Mouse (Mus musculus) CD4-positive, CD25-positive, alpha-beta regulatory T cell, adult 4 months (primary cell): ENCODE measurements around the gene Timm8a2. TPM values are rescaled to one million over a fixed set of nuclear protein-coding genes. Genes with fewer than 3 reads are reported as not detected.

Experiments used
- ATAC-seq: one replicate; pipeline ENCODE4 v1.8.0; 2017
- polyA plus RNA-seq, 2 experiments: library from polyadenylated mRNA; unstranded; fragments of 100-300 nt; shearing (Covaris generic); gene quantifications; one replicate each; pipeline ENCODE4 v1.2.1; 2017

Timm8a2 gene
- polyA plus RNA-seq, 2 experiments from 2014 or later, result not detected

DNA sequence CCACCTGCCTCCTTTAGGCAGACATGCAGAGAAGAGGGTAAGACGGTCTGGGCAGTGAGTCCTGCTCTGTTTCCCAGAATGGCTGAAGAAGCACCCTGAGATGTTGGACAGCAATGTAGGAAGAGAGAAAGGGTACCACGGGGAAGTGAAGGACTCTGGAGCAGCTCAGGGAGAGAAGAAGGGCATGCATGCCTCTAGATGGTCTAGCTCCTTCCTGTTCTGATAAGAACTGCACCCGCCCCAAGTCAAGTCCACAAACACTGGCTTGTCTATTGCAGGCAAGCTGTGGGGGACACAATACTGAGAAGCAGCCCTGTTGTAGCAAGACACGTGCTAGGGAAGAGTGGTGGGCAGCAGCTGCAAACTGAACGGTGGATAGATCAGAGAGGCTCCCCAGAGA lies 22.3 kb upstream of the Timm8a2 start:
- peak; percentile 9 for ATAC-seq

DNA sequence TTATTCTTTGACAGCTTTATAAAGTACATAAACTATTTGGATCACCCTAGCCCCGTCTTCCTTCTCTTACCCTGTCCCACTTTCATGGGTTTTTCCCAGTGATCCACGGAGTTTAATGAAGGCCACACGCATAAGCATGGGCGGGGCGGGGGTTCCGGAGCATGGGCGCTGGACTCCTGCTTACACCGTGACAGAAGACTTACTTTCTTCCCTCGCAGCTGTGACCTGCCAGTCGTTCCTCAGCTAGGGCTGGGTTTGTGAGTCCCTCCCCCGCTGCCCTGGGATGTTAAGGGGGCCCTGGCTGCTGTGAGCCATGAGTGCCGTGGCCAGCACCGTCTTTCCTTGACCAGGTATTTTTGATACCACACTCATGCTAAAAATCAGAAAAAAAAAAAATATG lies 21.7 kb upstream of the Timm8a2 start:
- no peak for ATAC-seq

DNA sequence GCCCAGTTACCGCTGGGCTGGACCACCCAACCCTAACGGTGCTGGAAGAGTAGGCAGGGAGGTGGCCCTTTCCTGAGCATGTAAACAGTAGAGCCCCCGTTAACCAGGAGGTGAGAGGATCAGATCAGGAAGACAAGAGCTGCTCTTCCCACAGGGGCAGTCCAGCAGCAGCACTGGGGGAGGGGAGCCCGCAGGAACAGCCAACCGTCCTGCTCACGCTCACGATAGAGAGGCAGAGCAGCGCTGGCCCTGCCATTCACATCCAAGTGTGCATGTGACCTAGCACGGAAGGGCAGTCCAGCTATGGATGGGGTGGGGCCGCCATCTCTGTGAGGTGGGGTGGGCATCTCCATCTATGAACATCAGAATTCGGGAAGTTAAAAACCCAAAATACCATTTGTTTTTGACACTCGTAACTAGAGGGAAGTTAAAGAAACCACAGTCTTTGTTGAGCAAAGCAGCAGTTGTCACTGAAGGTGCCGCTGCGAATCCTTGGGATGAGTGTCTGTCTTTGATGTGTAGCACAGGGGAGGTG lies 21.0 kb upstream of the Timm8a2 start:
- peak; percentile 4 for ATAC-seq

DNA sequence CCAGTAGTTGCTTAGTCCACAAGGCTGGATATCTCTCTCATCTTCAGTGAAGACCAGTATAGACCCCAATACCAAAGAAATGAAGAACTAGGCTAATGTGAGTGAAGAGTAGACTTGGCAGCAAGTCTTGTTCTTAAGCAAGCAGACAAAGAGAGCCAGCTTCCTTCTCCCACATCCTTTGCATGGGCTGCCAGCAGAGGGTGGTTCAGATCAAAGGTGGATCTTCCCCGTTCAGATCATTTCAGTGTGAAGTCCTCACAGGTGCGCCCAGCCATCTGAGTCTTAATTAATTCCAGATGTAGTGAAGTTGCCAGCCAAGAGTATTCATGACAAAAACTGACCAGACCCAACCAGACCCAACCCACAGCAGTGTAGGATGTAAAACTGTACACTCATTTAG lies 16.5 kb upstream of the Timm8a2 start:
- ATAC-seq, result peak; percentile 35

DNA sequence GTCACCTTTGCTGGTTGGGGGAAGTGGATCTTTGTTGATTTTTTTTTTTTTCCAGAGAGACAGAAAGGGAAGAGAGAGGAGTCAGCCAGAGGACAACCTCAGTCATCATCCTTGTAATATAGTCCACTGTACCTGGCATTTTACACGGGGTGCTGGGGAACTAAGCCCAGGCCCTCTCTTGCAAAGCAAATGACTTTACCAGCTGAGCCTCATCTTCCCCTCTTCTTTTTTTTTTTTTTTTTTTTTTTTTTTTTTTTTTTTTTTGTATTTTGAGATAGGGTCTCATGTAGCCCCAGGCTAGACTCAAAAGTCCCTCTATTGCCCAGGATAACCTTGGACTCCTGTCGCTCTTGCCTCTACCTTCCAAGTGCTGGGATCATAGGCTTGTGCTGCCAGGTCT lies 15.1 kb upstream of the Timm8a2 start:
- ATAC-seq, result no peak

DNA sequence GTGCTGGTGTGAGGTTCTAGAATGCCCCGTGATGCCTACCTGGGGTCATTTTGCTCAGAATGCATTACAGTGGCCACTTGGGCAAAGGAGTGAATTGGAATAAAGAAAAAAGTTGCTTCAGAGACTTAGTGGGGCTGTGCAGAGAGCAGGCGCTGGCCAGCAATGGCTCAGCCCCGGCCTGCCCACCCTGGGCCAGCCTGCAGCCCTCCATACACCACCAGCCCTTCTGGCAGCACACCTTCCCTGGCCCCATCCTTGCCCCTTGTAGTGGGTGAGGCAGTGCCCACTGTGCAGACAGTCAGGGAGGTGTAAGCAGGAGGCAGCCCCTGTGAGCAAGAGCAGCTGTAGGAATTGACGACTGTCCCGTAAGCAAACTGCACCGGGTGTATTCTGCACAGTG lies 13.9 kb upstream of the Timm8a2 start:
- ATAC-seq, result no peak

DNA sequence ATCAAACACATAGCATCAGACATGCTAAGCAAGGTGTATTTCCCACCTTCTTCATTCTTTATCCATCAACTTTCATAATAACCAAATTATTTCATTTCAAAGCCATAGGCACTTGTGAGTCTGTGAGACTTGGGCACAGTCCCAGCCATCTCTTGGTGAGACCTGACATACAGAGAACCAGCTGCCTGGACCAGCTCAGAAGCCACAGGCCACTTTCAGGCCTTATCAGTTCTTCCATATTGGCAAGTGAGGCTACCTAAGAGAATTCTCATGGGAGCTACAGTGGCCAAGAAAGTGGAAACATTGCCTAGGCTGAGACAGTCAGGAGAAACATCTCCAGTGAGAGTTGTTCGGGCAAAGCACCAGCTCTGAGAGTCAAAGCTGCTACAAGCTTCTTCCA lies 11.4 kb upstream of the Timm8a2 start:
- no peak for ATAC-seq

DNA sequence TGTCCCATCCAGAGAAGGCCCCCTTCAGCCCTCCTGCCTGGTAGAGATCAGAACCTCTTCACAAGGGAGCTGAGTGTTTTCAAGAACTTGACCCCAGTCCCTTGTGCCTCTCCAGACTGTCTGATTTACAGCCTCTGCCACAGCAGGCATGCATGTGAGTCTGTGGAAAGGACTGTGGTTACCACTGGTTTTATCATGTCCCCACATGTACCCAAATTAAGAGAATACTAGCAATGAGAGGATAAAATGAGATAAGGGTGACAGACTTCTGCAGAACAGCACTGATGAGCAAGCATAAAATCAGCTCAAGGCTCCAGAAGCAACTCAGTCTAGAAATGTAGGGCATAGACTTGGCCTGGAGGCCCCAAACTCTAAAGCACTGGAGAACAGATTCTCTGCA lies 10.5 kb upstream of the Timm8a2 start:
- no peak for ATAC-seq

DNA sequence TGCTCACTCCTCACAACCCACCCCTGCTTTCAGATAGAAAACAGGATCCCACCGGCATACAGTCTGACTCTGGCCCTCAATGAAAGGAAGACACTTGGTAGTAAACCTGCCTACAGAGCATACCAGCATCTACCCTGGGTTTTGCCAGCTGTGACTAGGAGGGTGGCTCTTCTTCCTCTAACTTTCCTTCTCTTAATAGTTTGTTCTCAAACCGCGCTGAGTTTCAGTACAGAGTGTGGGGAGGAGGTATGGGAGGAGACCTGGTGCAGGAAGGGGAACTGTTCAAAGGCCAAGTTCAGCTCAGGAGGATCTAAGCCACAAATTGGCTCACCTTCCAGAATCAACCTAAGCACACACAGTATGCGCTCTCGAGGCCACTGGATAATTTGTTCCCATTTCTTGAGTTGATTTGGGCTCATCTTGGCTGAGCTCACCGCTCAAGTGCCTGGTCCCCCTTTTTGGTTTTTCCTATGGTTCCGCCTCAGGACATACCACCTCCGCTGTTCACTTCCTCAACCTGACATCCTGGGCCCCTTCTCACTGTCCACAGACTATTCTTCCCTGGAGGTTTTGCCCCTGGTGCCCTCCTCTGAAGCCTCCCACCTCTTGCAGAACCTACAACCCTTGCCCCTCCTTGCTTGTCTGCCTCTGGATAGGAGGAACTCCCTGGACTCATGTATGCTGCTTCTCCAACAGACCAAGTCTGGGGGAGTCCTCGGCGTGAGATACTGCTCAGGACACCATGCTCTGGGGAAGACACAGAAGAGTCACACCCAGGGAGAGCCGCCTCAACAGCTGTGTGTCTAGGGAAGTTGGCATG lies 5.3 kb upstream of the Timm8a2 start:
- peak; percentile 64 for ATAC-seq

DNA sequence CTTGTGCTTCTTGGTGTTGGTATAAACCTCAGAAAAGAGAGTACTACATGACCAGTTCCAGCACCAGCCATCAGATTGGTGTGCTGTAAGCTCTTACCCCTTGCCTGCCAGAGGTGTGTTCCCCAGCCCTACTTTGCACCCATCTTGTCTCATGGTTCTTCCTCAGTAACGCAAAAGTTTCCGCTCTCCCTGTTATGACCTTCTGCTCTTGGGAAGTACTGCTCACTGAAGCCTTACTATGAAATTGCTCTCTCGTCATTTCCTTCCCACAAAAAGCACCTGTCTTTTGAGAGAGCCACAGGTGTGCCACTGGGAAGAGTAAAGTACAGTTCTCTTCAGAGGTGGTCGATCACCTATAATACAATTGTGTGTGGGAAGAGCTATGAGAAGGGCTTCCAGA lies 4.6 kb upstream of the Timm8a2 start:
- ATAC-seq, result no peak

DNA sequence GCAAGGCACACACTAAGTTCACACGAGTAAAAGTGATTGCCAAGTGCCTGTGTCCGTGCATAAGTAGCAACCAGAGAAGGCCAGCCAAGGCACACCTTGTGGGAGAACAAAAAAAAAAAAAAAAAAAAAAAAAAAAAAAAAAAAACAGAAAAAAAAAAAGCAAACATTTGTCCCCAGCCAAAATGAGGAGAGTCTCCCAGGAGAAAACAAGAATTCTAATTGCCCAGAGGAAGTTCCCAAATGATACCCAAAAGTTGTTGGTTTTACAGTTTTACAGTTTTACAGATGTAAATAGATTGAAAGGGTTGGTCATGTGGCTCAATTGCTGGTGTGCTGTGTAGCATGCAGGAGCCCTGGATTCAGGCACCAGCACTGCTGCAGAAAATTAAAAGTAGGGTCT lies 2.4 kb upstream of the Timm8a2 start:
- ATAC-seq, result no peak

DNA sequence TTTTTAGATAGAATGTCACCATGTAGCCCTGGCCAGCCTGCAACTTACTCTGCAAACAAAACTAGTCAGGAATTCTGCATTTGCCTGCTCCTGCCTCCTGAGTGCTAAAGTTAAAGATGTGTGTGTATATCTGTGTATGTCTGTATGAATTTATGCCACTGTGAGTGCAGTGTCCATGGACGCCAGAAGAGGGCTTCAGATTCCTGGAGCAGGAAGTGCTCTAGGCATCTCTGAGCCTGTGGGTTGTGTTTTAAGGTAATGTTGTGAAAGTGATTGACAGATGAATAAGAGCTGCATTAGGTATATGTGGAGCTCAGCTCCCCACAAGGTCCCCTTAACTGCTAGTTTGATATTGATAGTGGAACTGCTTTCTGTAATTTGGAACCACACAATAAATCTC lies 707 bp downstream of the Timm8a2 start:
- no peak for ATAC-seq

DNA sequence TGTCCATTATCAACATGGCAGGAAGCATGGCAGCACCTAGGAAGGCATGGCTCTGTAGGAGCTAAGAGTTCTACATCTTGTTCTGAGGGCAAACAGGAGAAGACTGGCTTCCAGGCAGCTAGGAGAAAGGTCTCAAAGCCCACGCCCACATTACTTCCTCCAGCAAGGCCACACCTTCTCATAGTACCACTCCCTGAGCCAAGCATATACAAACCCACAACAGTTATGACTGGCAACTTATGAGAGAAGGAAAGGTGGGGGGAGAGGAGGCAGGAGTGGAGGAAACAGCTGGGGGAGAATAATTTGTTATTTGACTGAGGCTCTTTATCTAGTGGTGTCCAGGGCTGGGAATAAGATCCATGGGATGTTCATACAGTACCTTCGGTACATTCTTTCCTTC lies 1.4 kb downstream of the Timm8a2 start:
- ATAC-seq, result peak; percentile 98

DNA sequence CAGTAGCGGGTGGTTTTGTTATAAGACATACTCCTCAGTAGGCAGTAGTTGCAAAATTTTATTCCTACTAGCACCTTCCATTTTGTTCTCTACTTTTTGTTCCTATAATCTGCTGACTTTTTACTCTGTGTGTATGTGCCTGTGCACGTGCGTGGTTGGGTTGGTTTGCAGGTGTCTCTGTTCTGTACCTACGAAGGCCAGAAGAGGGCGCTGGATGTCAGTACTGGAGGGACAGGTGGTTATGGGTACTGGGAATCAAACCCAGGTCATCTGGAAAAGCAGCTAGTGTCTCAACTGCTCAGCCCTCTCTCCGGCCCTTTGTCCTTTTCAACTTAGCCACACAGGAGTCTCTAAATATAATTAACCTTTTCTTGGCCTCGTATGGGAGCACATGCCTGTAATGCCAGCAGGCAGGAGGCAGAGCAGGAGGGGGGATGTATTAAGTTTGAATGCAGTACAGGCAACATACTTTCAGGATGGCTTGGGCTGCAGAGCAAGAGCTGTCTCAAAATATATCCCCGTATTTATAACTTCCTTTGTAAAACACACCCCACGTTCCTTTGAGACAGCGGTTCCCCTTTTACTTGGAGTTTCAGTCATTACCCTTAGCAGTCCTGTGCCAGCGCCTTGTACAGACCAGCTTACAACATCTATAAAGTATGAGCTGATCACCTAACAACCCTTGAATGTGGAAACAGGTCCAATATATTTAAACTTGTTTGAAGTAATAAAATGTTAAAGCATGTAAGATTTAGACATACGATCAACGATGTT lies 4.6 kb downstream of the Timm8a2 start:
- ATAC-seq, result no peak

DNA sequence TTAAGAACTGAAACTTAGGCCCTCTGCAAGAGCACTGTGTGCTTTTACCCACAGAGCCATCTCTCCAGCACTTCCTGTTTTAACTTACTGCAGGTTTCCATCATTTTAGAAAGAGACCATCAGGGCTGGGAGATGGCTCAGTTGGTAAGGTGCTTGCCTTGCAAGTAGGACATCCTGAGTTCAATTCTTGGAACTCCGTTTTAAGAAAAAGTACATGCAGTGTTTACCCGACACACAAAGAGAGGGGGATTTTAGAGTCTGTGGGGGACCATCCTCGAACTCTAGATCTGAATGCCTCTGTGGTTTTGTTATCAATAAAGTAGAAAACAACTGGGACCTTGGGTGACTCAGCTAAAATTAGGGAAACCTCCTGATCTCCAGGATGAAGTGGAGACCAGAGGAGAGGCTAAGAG lies 6.9 kb downstream of the Timm8a2 start:
- peak; percentile 70 for ATAC-seq

DNA sequence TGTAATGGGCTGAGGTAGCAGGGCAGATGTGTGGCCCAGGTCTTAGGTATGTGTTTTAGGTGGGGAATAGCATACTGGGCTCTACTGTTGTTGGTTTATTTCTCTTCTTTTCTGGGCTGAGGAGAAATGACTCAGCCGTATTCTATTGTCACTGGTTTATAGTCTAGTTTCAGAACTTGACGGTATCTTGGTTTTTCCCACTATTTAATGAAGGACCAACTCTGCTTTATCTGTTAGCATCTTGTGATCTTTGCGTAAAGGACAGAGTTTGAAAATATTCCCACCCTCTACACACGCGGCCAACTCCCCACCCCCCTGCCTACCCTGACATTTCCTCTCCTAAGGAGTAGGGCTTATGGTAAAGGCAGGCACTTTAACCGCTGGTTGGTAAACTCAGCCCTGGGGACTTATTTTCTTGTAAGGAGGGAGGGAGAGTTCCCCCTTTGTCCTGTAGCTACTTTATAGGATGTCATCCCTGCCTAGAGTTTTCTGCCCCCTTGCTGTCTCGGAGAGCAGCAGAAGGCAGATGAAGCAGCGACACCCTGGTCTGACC lies 7.7 kb downstream of the Timm8a2 start:
- peak; percentile 38 for ATAC-seq

DNA sequence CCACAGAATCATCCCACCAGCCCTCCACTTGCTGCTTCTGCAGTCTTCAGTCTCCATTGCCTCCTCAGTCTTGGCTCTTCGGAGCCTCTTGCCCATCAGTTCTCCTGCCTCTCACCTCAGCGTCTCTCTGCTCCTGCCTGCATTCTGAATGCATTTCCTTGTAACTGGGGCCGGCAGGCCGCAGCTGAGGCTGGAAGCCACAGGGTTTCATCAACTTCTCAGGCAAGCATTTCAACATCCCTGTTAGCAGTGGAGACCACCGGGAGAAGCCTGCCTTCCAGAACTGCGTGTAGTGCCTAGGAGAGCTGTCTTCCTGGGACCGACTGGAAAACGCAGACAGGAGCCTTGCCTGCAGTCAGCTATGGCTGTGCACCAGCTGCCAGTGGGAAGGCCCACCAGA lies 13.3 kb downstream of the Timm8a2 start:
- no peak for ATAC-seq

DNA sequence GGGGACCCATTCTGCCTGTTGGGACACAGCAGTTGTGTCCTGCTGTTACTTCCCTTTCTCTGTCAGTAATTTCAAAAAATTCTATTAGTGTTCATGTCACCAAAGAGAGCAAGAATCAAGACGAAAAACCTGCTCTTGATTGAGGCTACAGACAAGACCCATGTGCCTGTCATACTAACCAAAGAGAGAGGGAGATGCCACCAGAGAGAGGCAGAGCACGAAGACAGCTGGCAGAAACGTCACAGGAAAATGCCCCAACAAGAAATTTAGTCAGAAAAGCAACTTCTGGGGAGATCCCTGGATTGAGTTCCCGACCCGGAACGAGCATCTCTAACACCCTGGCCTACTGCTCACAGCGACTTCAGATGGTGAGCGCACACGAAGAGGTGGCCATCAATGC lies 14.3 kb downstream of the Timm8a2 start:
- no peak for ATAC-seq

DNA sequence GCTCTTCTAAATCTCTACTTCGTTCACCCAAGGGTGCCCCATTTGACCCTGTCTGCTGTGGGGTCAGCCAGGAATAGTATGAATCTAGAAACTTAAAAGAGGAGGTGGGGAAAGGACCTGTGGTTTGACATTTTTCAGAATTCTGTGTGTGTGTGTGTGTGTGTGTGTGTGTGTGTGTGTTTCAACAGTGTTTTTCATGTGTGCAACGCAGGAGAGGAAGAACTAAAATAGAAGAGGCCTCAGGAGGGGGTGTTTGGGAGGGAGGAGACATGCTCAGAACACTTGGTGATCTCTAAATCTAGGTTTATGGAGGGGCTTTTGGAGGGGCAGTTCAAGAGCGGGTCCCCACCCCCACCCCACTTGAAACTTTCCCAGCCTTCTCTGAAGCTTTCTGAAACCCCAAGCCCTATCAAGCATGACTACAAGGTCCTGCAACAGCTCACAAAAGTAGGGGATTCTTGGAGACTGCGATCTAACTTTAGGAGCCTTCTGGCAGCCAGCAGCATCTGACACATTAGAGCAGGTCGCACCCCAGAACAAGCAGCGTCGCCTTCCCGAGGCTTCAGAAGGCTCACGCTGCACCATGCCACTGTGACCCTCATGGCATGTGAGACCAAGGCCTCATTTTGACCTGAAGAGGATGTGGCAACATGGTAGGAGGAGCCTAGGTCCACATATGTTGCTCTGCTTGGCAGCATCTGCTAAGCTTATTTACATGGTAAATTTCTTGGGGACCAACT lies 18.6 kb downstream of the Timm8a2 start:
- peak; percentile 60 for ATAC-seq

DNA sequence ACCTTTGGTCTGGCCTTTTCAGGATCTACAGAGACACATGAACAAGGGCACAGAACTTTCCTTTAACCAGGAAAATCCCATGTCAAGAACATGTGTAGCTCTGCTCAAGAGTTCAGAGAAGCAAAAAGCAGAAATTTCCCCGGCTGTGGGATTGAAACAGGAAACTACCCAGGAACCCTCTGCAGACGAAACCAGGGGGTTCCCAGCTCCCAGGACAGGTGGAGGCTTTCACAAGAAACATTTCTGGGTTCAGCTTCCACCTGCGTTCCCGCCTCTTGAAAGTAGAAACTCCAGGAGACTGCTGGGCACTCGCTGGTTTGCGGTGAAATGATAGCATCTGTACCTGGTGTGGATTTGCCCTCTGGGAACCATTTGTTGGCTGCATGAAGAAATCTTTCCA lies 22.4 kb downstream of the Timm8a2 start:
- ATAC-seq, result no peak

DNA sequence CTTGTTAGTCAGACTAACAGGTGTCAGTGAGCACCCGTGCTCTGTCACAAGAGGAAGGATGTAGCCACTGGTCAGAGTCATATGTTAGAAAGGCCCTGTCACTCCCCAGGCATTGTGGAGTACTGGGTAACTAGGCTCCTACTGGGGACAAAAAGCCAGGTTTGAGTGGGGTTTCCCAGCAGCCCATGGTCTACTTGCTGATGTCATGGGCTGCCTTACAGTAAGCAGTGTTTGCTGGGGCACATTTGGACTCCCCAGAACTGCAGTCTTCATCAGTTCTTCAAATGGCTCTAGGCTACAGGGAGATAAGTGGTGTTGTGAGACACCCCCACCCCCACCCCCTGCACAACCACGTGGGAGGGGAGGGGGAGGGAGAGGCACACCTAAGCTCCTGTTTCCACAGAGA lies 23.5 kb downstream of the Timm8a2 start:
- ATAC-seq, result peak; percentile 48

DNA sequence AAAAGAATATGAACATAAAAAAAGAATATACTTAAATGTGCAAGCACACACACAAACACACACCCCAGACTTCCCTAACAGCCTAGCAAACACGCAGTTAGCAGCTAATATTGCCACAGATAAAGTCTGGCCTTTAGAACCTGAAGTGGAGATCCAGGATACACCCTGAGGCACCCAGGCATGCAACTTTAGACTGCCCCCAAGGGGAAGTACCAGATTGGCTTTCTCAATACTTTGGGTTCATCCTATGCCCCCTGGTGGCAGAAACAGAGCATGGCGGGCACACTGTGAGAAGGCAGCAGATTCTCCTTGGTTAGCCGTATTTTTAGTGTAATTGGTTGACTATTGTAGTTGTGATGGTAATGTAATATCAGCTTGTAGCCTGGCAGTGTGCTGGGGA lies 26.2 kb downstream of the Timm8a2 start:
- peak; percentile 59 for ATAC-seq

DNA sequence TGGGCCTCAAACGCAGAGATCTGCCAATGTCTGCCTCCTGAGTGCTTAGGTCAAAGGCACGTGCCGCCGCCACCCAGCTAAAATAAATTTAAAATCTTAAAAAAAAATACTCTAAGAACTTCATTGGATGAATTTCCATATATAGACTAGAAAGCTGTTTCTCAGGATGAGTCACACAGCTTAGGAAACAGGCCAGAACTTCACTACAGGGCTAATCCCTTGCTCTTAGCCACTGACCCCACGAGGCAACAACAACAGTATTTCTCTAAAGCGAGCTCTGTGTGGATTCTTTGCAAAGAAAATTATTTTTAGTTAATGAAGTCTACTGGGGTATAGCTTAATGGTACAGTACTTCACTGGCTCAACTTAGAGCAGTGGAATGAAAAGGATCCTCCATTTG lies 26.9 kb downstream of the Timm8a2 start:
- ATAC-seq, result no peak
